Mouse (Mus musculus) kidney, adult 11 months (tissue): Measurements from ENCODE around the gene Rsrp1.

Experiments used
- DNase-seq: peaks from one replicate; pipeline ENCODE4 v3.0.0; 2022

The Rsrp1 gene

DNA sequence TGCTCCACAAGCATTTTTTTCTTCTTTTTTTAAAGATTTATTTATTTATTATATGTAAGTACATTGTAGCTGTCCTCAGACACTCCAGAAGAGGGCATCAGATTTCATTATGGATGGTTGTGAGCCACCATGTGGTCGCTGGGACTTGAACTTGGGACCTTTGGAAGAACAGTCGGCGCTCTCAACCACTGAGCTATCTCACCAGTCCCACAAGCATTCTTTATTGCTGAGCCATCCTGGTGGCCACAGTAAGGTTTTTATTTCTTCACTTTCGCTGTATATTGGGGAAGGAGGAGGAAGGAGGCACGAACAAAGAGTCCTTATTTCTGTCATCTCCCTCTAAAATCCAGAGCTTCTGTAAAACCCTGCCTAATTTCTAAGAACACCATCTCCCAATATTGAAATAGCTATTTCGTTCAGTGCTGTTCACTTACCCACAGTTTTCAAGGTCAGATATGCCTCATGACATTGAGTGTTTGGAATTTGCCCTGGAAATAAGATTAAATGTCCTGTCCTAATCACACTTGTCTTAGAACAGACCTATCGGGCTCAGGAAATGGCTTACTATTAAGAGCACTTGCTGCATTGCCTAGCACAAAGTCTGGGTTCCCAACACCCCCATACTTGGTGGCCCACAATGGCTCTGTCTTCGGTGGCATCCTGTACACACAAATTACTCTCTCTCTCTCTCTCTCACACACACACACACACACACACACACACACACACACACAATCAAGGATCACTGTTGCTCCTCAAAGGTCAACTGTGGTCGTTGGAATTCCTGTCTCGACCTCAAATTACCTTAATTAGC is 1.1 kb upstream of the Rsrp1 start:
- DNase-seq = peak; percentile 38

DNA sequence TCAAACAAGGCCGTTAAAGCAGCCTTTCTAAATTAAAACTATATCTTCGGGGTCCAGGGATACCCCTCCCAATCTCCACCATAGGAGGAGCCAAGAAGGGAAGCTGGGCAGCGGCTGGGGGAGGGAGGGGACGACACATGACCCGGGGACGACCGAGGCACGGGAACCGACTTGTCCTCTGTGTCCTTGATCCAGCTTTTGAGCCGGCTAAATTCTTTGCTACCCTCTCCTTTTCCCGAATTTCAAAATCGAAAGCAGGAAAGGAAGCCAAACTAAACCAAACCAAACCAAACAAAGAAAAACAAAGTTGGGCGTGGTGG is 507 bp upstream of the Rsrp1 start:
- peak; percentile 76 for DNase-seq

DNA sequence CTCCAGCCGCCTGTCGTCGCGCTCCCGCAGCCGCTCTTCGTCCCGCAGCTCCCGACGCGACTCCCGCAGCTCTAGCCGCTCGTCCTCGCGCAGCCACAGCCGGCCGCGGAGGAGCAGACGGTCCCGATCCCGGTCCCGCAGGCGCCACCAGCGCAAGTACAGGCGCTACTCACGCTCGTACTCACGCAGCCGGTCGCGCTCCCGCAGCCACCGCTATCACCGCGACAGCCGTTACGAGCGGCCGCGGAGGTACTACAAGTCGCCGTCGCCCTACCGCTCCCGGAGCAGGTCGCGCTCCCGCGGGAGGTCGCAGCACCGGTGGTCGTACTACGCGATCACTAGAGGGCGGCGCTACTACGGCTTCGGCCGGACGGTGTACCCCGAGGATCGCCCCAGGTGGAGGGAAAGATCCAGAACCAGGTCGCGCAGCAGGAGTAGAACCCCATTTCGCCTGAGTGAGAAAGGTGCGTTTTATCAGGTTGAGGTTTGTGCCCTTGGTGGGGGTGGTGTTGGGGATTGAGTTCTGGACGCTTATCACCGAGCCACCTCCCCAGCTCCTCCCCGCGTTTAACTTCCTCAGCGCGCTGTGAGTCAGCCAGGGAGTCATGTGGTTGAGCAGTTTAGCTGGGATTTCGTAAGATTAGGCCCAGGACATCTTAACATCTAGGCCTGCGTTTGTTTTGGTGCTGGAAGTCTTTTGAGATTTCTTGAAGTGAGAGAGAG is 788 bp downstream of the Rsrp1 start:
- DNase-seq = peak; percentile 59

DNA sequence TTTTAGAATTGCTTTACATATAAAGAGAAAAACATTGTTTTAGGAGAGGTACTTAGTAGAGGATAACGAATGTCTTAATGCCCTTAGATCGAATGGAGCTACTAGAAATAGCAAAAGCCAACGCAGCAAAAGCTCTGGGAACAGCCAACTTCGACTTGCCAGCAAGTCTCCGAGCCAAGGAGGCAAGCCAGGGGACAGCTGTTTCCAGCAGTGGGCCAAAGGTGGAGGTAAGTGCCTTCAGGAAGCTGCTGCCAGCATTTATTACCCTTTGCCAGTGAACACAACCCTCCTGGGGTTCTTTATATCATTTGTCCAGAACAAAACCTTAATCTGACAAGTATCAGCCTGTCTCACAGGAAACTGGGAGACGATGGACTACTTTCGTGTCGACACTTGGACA is 1.8 kb downstream of the Rsrp1 start:
- peak; percentile 52 for DNase-seq

DNA sequence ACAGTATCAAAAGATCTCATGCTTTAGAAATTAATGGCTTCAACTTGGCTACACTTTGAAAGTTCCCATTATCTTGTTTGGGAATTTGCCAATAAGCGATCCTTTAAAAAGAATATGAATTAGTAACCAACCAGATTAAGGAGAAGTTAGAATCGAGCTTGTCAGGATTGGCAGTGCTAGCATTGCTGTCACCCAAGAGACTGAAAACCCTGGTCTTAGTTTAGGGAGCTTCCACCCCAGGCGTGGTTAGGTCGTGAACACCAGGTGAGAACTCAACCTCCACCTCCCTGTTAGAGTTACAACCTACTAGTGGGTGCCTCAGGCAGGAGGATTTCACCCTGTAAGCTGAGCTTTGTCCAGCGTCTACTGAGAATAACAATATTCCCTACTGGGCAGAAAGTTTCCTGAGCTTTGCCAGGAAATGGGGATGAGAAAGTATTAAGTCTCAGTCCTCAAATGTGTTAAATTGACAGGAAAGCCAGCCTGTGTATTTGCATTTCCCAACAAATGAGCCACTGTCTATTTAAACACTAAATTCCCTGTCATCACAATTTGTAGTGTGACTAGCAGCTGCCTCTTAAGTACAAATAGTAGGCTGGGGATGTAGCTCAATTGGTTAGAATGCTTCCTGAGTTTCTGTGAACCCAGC is 4.5 kb downstream of the Rsrp1 start:
- no peak for DNase-seq

DNA sequence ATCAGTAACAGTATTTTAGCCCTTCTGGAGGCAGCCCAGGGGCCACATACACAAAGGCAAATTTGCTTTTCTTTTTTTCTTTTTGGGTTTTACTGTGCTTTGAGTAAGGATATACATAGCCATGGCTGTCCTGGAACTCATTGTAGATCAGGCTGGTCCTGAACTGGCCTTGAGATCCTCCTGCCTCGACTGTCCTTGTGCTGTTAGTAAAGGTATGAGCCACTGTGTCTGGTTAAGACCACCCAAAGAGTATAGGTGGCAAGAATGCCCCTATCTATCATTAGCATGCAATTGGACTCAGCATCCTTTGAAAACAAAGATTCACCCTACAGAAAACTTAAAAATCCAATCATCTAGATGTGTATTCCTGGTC is 5.1 kb downstream of the Rsrp1 start:
- no peak for DNase-seq

DNA sequence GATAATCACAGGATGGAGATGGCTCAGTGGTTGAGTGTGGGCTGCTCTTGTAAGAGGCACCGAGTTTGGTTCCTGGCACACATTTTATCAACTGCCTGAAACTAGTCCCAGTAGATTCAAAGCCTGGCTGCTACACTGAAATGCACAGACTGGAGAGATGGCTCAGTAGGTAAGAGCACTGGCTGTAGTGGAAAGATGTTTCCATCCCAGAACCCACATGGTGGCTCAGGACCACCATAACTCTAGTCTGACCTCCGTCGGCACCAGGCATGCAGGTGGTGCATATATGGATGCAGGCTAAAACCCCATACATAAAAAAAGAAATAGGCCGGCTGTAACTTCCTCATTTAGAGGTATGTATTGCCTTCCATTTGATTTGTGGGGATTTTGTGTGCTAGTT is 6.1 kb downstream of the Rsrp1 start:
- no peak for DNase-seq

DNA sequence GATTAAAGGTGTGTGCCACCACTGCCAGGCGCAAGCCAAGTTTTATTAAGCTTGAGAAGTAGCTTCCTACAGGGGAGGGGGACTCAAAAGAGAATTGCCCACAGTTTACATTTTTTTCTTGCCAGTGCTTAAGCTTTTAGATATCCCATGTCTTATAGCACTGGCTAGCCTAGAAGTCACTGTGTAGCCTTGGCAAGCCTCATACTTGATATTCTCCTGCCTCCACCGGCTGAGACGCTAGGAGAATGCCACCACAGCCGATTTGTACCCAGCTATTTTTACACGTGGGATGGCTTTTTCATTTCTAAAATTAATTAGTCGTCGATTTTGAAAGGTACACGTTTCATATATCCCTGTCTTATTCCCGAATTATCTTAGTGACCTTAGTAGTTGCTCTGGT is 6.8 kb downstream of the Rsrp1 start:
- DNase-seq = no peak

DNA sequence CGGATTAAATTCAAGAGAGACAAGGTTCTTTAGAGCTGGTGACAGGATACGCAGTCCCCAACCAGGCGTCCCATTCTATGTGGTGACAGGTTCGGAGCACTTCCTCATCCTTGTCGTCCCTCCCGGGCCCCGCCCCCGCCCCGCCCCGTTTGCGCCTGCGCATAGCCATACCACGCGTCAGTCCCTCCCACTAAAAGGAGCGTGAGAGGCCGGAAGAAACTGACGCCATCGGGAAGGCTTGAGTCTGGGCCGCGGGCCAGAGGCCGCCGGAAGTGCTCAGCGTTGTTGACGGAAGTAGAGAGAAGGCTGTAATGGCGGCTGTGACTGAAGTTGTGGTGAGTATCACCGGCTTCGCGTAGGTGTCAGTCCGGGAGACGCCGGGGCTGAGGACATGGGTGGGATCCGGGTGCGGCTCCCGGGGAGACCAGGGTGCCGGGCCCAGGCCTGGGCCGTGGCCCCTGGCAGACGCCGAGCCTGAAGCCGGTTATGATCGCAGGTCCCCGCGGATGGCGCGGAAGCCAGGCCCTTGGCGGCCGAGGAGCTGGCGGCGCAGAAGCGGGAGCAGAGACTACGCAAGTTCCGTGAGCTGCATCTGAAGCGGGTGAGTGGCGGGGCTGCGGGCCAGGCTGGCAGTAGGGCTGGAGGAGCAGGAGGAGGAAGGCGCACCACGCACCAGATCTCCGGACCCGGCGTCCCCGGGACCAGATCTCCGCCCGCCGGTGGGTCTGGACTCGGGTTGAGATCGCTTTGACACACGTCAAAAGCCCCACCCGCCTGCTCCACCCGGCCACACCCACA is 7.5 kb downstream of the Rsrp1 start, which contains the start of gene Syf2:
TSS of gene Syf2 (plus strand) at position 215 of the 798 bp plus-strand sequence.
- DNase-seq = peak; percentile 94

DNA sequence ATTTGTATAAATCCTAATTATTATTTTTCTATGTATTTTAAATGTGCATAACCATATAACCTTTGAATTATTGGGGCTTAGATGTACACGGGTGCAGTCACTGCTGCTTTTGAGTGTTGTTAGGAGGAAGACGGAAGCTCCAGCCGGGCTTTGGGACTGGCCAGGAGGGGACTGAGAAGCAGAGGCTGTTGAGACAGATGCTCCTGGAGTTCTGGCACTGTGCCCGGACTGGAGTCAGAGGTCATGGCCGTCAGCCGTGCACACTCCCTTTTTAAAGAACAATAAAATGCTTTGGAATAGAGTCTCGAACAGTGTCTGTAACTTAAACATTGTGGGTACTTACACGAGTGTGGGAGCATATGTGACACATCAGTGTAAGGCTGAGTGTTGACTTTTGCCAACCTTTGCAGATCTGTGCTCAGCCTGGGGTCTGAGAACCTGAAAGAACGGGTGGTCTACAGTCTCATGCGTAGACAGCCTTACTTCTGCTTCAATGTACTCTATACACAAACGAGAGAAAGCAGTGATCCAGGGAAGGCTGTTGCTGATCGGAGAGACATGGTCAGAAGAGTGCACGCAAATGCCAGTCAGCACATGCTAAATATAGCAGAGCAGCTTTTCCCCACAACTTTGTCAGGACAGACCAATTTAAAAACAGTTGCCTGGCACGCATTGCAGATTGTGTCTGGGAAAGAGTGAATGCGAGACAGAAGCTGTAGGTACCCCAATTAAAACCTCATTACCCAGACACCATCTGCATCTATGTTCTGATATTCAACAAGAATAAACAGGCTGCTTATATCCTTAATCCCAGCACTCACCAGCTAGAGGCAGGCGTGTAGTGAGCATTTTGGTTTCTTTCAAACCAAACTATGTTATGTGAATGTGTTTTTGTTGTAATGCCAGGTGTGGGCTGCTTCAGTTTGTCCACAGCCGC is 14.1 kb downstream of the Rsrp1 start:
- no peak for DNase-seq

DNA sequence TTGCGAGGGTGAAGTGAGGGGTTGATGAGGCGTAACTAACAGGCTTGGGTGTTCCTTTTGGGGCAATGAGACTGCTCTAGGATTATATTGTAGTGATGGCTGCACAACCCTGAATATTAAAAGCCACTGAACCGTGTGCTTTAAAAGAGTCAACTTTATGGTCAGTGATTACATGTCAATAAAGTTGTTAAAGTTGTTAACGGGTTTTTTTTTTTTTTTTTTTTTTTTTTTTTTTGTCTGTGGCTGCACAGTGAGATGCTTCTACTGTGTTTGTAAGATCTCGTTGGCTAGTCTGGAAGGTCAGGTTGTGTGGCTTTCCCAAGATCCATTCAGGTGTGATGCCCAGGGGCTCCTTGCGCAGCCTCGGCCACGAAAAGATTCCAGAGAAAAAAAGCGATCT is 16.5 kb downstream of the Rsrp1 start:
- DNase-seq = no peak

DNA sequence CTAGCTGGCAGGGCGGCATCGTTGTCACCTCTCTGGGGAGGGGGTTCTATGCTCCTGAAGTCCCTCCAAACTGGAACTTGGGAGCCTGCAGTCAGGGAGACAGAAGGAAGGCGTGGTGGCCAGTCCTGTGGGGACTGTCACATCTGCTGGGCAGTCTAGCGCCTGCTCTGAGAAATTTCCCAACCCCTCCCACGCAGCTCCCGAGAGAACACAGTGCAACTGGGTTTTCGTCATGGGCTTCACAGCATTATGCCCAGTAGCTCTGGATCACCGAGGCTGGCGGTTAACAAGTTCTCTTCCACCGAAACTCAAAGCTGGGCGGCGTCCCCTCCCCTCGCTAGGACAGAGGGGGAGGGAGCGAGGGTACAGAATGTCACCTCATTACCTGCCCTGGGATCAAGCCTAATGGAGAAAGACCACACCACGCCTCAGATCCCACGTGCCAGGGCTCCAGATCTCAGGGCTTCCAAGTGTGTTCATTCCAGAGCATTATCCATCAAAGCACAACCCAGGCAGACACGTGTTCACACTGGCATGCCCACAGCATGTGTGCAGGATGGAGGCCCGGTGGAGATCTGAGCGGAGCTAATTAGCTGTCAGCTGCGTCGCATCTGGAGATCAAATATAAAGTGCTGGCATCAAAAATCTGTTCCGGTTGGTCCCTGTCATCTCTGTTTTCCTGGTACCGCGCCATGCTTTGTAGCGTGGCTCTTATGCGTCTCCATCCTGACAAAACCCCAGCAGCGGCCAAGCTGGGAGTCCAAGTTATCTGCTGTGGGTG is 20.6 kb downstream of the Rsrp1 start:
- DNase-seq = no peak

DNA sequence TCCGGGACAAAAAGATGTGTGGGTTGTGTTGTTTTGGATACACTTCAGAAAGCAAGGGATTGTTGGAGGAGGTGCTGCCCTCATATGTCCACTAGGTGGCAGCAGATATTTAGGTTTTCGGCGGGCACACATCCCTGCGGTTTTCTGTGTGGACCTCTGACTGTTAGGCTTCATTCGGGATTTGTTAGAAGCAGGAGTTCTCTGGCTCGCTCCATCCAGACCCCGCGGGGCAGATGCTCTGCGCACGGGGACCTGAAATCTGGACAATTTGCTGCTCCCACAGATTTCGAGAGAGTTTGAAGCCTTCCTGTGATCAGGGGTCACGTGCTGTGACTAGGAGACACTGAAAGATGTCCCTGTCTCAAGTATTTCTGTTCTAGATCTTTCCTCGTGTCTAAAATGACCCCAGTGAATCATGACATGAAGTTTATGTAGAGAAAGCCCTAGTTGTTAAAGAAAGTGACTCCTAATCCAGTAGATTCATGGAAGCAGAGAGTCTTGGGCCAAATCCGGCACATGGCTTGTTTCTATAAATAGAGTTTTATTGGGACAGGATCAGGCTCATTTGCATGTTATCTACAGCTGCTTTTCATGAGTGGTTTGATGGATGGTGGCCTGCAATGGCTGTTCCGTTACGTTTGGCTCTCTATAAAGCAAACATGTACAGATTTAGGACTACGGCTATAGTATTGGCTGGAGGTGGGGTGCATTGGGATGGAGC is 22.8 kb downstream of the Rsrp1 start:
- DNase-seq = peak; percentile 40

DNA sequence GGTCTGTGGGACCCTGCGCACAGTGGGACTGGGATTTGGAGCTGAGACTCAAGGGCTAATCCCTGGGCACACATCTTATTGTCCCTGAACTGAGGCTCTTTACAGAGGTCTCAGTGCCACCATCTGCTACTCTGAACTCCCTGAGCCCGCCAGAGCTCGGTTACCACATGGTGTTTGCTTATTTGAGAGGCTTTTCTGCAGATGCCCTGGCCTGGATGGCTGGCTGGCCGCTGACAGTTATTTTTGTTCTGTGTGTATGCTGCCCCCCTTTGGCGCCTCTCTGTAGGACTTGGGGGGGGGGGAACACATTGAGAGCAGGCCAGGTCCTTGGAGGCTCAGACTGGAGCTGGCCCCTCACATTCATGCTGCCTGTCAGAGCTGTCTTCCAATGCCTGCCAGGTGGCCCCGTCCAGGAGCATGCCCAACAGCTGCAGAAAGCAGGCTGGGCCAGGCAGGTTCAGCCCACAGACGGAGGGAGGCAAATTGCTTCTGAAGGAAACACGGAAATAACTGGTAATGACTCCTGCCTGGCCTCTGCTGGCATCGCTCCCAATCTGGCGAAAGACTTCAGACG is 27.2 kb downstream of the Rsrp1 start:
- peak; percentile 42 for DNase-seq

DNA sequence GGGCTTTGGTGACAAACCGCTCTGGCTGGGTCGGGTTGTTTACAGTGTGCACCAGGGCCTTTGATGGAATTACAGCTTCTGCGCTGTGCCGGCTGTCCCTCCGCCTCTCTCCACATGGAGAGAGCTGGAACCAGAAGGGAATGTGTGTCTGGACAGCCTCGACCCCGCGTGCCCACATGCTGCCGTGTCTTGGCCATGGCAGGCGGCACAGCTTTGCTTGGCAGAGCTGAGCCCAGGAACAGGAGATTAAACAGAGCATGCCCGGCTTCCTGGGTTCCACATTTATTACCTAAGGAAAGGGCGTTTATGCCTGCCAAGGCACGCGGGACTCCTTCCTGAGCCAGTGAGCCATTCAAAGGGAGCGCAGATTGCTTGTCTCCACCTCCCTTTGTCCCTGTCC is 31.1 kb downstream of the Rsrp1 start:
- no peak for DNase-seq

DNA sequence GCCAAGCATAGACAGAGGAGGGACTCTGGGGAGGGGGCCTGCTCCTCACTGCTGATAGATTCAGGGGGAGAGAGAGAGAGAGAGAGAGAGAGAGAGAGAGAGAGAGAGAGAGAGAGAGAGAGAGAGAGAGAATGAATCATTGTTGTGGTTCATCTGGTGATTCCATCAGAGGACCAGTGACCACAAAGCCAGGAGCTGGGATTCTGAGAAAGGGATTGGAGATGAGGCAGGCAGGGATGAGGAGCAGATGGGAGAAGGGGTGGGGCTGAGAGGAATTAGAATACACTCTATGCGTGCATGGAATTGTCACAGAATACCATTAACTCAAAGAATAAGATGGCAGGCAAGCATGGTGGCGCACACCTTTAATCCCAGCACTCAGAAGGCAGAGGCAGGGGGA is 31.8 kb downstream of the Rsrp1 start:
- DNase-seq = no peak

DNA sequence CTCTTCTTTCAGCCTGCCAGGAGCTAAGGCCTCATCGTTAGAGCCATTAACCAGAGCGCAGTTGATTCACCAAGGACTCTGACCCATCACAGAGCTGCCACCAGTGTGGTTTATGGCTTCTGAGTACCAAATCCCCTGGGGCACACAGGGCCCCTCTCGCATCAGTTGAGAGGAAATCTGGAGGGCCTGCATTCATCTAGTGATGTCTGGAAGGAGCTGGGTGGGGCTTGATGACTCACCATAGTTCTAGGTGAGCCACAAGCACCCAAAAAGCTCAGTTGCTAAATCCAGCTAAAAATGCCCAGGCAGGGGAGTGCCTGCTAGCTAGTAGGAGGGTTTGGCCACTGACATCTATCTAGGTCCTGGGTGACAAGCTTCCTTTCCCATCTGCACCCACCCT is 32.5 kb downstream of the Rsrp1 start:
- no peak for DNase-seq

DNA sequence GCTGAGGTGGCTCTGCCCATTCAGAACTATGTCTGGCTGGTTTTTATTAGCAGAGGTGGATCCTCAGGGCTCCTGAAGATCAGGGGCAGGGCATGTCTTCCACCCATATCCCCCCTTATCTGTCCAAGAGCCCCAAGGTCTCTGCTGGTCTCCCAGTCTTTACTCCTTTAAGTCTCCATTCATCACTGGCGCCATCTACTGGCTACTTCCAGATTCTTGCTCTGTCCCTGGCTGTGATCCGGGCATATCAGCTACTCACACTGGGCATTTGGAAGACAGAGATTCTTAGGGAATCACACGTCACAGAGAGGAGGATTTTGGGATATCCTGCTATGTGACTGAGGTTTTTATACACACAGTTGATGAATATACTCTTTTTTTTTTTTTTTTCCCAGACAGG is 32.9 kb downstream of the Rsrp1 start:
- peak; percentile 49 for DNase-seq

DNA sequence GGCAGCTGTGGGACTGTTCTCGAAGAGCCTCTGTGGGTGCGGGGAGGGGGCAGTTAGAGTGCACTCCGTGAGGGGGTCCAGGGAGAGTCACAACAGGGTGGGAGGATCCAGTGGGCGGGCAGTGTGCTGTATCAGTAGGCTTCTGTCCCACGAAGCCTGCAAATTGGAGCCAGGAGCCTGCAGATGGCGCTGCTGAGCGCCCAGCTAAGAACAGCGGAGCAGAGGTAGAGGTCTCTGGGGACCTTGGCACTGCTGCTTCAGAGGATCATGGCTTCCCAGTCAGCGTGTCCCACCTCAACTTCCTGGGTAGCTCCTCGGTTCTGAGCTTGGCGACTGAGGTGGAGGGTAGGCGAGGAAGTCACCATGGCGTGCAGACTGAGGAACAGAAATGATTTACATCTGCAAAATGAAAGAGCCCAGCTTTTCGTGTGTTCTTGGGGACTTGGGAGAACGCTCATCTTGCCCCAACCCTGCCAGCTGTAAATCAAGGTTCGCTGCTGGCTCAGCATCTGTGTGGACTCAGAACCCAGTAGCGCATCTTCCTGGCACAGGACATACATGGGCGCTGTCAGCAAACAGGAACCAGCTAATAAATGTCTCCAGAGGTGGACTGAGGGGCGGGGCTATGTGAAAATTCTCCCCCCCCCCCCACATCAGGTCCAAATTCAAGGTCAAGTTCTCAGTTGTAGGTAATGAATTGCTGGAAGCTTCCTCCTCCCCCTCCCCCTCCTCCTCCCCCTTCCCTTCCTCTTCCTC is 39.8 kb downstream of the Rsrp1 start:
- DNase-seq = peak; percentile 13
